Mouse (Mus musculus) C2C12 (cell line): ENCODE measurements at regions not wholly inside any gene's neighbourhood (a gene's known extent, or its start where the extent isn't known, plus 50 kb on each side); places are given as distances from the start of the nearest gene placed in this dataset.

Source experiments
- H3K27me3 ChIP-seq: one replicate; pipeline ENCODE4 v1.6.1; 2011; ENCODE audit not compliant: control insufficient read depth, insufficient read depth, insufficient read length
- H3K36me3 ChIP-seq: one replicate; pipeline ENCODE4 v1.6.1; 2011; ENCODE audit not compliant: control insufficient read depth, insufficient read depth
- H3K4me3 ChIP-seq: one replicate; pipeline ENCODE4 v1.5.1; 2011; ENCODE audit warnings: mild to moderate bottlenecking, control low read depth; ENCODE audit not compliant: poor library complexity, insufficient read depth, severe bottlenecking
- H3K79me2 ChIP-seq: one replicate; pipeline ENCODE4 v1.6.1; 2011; ENCODE audit not compliant: control insufficient read depth, insufficient read depth
- H3K79me3 ChIP-seq: one replicate; pipeline ENCODE4 v1.6.1; 2011; ENCODE audit warnings: low read depth, control low read depth
- H3ac ChIP-seq: one replicate; pipeline ENCODE3; 2011; ENCODE audit warnings: low read depth; ENCODE audit not compliant: control insufficient read depth, insufficient read length
- CEBPB ChIP-seq: IDR thresholded peaks from one replicate; pipeline ENCODE4 v1.6.1; 2011; ENCODE audit warnings: low read depth, mild to moderate bottlenecking, control low read depth, moderate library complexity
- CTCF ChIP-seq: IDR thresholded peaks from one replicate; pipeline ENCODE4 v1.5.1; 2011; ENCODE audit not compliant: control insufficient read depth, insufficient read depth, insufficient read length
- FOSL1 ChIP-seq: IDR thresholded peaks from one replicate; pipeline ENCODE4 v1.8.0; 2011; ENCODE audit warnings: mild to moderate bottlenecking, low read length; ENCODE audit not compliant: poor library complexity, insufficient read depth, severe bottlenecking
- MAX ChIP-seq: IDR thresholded peaks from one replicate; pipeline ENCODE4 v1.6.1; 2011; ENCODE audit warnings: mild to moderate bottlenecking, control low read depth
- MYOD1 ChIP-seq: IDR thresholded peaks from one replicate; pipeline ENCODE4 v1.6.1; 2011; ENCODE audit warnings: low read depth; ENCODE audit not compliant: control insufficient read depth, insufficient read length
- MYOG ChIP-seq: IDR thresholded peaks from one replicate; pipeline ENCODE4 v1.6.1; 2011; ENCODE audit not compliant: control insufficient read depth, insufficient read length; ENCODE audit errors: extremely low read depth
- USF1 ChIP-seq: IDR thresholded peaks from one replicate; pipeline ENCODE4 v1.6.1; 2011; ENCODE audit warnings: low read depth, mild to moderate bottlenecking, control low read depth, moderate library complexity

- H3K36me3 ChIP-seq, result no peaks in the 10 kb centered on the region
- H3ac ChIP-seq, result no peak overlapping the region
- H3K79me3 ChIP-seq, result no peaks in the 10 kb centered on the region
- H3K27me3 ChIP-seq, result no peaks in the 10 kb centered on the region
- no peak overlapping the region for H3K4me3 ChIP-seq
- H3K79me2 ChIP-seq, result no peaks in the 10 kb centered on the region
- TF ChIP-seq MAX, result no peak
Measured at GRCm38 (mm10) chr9:112864921-112865320, 629.2 kb upstream of the Arpp21 start.

- Histone ChIP-seq H3K79me2 (no peaks in the 10 kb centered on the region), H3ac (no peak overlapping the region), H3K79me3 (no peaks in the 10 kb centered on the region), H3K36me3 (no peaks in the 10 kb centered on the region), H3K27me3 (no peaks in the 10 kb centered on the region), H3K4me3 (no peak overlapping the region)
- no peak for TF ChIP-seq USF1
Measured at GRCm38 (mm10) chr9:112861136-112861535, 625.4 kb upstream of the Arpp21 start.

DNA sequence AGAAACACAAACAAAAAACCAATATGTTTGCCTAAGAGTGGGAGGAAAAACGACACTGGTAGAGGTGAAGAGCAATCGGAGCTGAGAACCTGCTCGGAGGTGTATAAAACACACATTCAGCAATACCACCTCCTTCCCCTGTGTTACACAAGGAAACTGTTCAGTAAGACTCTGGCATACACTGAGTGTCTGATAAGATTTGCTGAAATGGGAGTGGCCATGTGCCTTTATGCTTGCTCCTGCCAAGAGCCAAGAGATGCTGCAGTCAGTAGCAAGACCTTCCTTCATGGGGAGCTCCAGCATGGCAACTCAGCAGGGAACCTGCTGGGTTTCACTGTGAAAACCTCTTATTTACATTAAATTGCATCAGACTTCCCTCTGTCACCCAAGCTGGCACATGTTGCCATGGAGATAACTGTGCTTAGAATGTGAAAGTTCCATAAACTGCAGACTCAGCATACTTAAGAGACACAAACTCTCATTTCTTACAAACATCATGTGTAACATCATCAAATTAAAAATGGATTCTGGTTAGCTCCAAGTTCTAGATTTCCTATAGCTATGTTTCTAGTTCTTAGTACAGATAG lies 624.7 kb upstream of the Arpp21 start:
- H3ac ChIP-seq, result no peak overlapping the region
- no peaks in the 10 kb centered on the region for H3K36me3 ChIP-seq
- TF ChIP-seq MYOG (no peak), FOSL1 (no peak), MYOD1 (no peak), CEBPB (no peak), MAX (no peak), CTCF (no peak), USF1 (no peak)
- no peak overlapping the region for H3K4me3 ChIP-seq
- H3K27me3 ChIP-seq, result no peaks in the 10 kb centered on the region
- no peaks in the 10 kb centered on the region for H3K79me3 ChIP-seq
- no peaks in the 10 kb centered on the region for H3K79me2 ChIP-seq

- no peaks in the 10 kb centered on the region for H3K27me3 ChIP-seq
Measured at GRCm38 (mm10) chr9:112841473-112841872, 605.7 kb upstream of the Arpp21 start.

GRCm38 (mm10) chr9:112839071-112839793 lies 603.5 kb upstream of the Arpp21 start:
- TF ChIP-seq USF1 (no peak), MYOG (no peak), CEBPB (no peak), CTCF (no peak), MYOD1 (no peak), FOSL1 (no peak), MAX (no peak)
- Histone ChIP-seq H3K79me2 (no peaks in the 10 kb centered on the region), H3K36me3 (no peaks in the 10 kb centered on the region), H3K4me3 (no peak overlapping the region), H3ac (no peak overlapping the region), H3K79me3 (no peaks in the 10 kb centered on the region), H3K27me3 (no peaks in the 10 kb centered on the region)

More at GRCm38 (mm10) chr9:112841473-112841872, 605.7 kb upstream of the Arpp21 start:
- Histone ChIP-seq H3K79me2 (no peaks in the 10 kb centered on the region), H3K36me3 (no peaks in the 10 kb centered on the region), H3K79me3 (no peaks in the 10 kb centered on the region), H3ac (no peak overlapping the region), H3K4me3 (no peak overlapping the region)
- no peak for TF ChIP-seq MYOG

DNA sequence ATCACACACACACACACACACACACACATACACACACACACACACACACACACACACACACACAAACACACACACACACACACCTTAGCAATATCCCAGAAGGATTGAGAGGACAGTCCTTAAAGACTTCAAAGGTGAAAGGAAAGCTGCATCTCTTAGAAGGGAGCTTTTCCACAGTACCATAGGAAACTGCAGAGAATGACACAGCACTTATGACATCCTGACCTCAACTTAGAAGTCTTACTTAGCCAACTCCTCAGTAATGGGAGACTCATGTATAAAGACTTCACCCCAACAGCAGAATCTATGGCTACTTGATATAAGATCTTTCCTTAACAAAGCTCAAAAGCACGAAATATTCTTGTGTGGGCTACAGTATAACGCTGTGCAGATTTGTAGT lies 601.8 kb upstream of the Arpp21 start:
- TF ChIP-seq MYOD1, result no peak
- no peak for TF ChIP-seq MAX
- TF ChIP-seq MYOG, result no peak
- no peak for TF ChIP-seq USF1
- no peak for TF ChIP-seq CEBPB
- TF ChIP-seq FOSL1, result no peak
- TF ChIP-seq CTCF, result no peak
- Histone ChIP-seq H3ac (no peak overlapping the region), H3K79me3 (no peaks in the 10 kb centered on the region), H3K4me3 (no peak overlapping the region), H3K36me3 (no peaks in the 10 kb centered on the region), H3K79me2 (no peaks in the 10 kb centered on the region), H3K27me3 (no peaks in the 10 kb centered on the region)
